Mouse (Mus musculus) kidney, adult 8-10 months (tissue): ENCODE data around the gene Clps.
A peak's percentile ranks its signal among the peaks of the same experiment; 100 is the strongest.

Experiments
- DNase-seq, 2 experiments: peaks; one replicate each; pipeline ENCODE4 v3.0.0; 2022

The Clps gene

GRCm38 (mm10) chr17:28517956-28518614 lies 42.5 kb downstream of the Clps start:
- DNase-seq = peak; percentile 92 to 94

GRCm38 (mm10) chr17:28517441-28517955 lies 43.1 kb downstream of the Clps start, which contains the start of gene Fkbp5:
Gene Fkbp5 (minus strand): TSS chr17:28517527.
- DNase-seq = peak; percentile 83

GRCm38 (mm10) chr17:28516881-28517280 lies 43.7 kb downstream of the Clps start:
- DNase-seq = no peak

- peak; percentile 56 to 58 for DNase-seq
Measured at GRCm38 (mm10) chr17:28515431-28516341, 44.9 kb downstream of the Clps start.

GRCm38 (mm10) chr17:28514555-28514954 lies 46.0 kb downstream of the Clps start:
- no peak for DNase-seq

- DNase-seq = peak in 1 of 2 experiments; percentile 34
Measured at GRCm38 (mm10) chr17:28513844-28514243, 46.7 kb downstream of the Clps start.

- no peak for DNase-seq
Measured at GRCm38 (mm10) chr17:28513337-28513736, 47.2 kb downstream of the Clps start.

GRCm38 (mm10) chr17:28512696-28513095 lies 47.9 kb downstream of the Clps start:
- peak; percentile 93 to 94 for DNase-seq

GRCm38 (mm10) chr17:28511616-28512541 lies 48.7 kb downstream of the Clps start:
- DNase-seq = no peak

- DNase-seq = no peak
Measured at GRCm38 (mm10) chr17:28510445-28511342, 49.9 kb downstream of the Clps start.
